Mouse (Mus musculus) embryonic facial prominence, embryonic 13.5 days (tissue): ENCODE measurements around the gene Ddx23. TPM values are rescaled to one million over a fixed set of nuclear protein-coding genes. Genes with fewer than 3 reads are reported as not detected.

Experiments
- ATAC-seq: fragments of 200-750 bp; cut with Nextera tagmentation; 2 replicates; pipeline ENCODE4 v1.8.0; 2017; ENCODE audit warnings: low read depth; ENCODE audit not compliant: insufficient number of reproducible peaks, insufficient read depth, low FRiP score, low TSS enrichment
- H3K27ac ChIP-seq: fragments of 300-500 bp; sonication (generic); 2 replicates; pipeline ENCODE4 v1.5.1; 2015; ENCODE audit warnings: moderate library complexity, mild to moderate bottlenecking, inconsistent platforms
- H3K27me3 ChIP-seq: fragments of 300-500 bp; sonication (generic); 2 replicates; pipeline ENCODE4 v1.6.1; 2015; ENCODE audit warnings: mild to moderate bottlenecking, inconsistent platforms
- H3K36me3 ChIP-seq: fragments of 300-500 bp; sonication (generic); 2 replicates; pipeline ENCODE4 v1.6.1; 2015; ENCODE audit warnings: mild to moderate bottlenecking, inconsistent platforms
- H3K4me1 ChIP-seq: fragments of 300-500 bp; sonication (generic); 2 replicates; pipeline ENCODE4 v1.6.1; 2015; ENCODE audit warnings: inconsistent platforms
- H3K4me2 ChIP-seq: fragments of 300-500 bp; sonication (generic); 2 replicates; pipeline ENCODE4 v1.6.1; 2015; ENCODE audit warnings: moderate library complexity, mild to moderate bottlenecking, inconsistent platforms
- H3K4me3 ChIP-seq: fragments of 300-500 bp; sonication (generic); 2 replicates; pipeline ENCODE4 v1.5.1; 2015; ENCODE audit warnings: mild to moderate bottlenecking, inconsistent platforms
- H3K9ac ChIP-seq: fragments of 300-500 bp; sonication (generic); 2 replicates; pipeline ENCODE4 v1.6.1; 2015; ENCODE audit warnings: mild to moderate bottlenecking, inconsistent platforms
- H3K9me3 ChIP-seq: fragments of 300-500 bp; sonication (generic); 2 replicates; pipeline ENCODE4 v1.6.1; 2016; ENCODE audit warnings: inconsistent platforms
- WGBS: fragments of 180-500 bp; shearing (Covaris S2); methylation state at CpG from one replicate; pipeline ENCODE4 v1.1.7; 2015; ENCODE audit warnings: mixed read lengths; 5-methylcytosine and 5-hydroxymethylcytosine counted together
- polyA plus RNA-seq: library from polyadenylated mRNA; unstranded; fragments of >200 nt; fragmentation: Nextera tagmentation; extraction: Ambion mirVana; gene quantifications from 2 replicates; pipeline ENCODE4 v1.2.1, GENCODE M21; 2015

The Ddx23 gene
- polyA plus RNA-seq, 1 experiment from 2014 or later = 34.5 TPM

GRCm38 (mm10) chr15:98644406-98644805 lies 18.3 kb downstream of the Ddx23 start:
- ATAC-seq = no peak
- WGBS = 90% methylated on average over 12 of the region's 12 CpGs
- H3K4me2 ChIP-seq = no peak overlapping the region
- H3K27me3 ChIP-seq = no peaks in the 10 kb centered on the region
- no peak overlapping the region for H3K9ac ChIP-seq
- H3K9me3 ChIP-seq = no peaks in the 10 kb centered on the region
- no peak overlapping the region for H3K27ac ChIP-seq
- peaks cover 98% of the 10 kb centered on the region for H3K36me3 ChIP-seq
- no peaks in the 10 kb centered on the region for H3K4me1 ChIP-seq
- no peak overlapping the region for H3K4me3 ChIP-seq

DNA sequence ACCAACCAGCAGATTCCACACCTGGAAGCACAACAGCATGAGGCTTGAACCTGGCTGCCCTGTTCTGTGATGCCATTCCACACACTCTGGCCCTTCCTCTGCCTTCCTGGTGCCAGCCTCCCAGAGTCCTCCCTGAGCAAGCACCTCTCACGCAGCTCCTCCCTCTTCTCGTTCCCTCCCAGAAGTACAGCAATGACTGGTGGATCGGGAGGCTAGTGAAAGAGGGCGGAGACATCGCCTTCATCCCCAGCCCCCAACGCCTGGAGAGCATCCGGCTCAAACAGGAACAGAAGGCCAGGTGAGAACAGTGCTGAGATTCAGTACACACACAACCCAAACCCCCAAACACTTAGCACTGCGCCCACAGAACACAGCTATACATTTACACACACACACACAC lies 22.5 kb downstream of the Ddx23 start:
- Histone ChIP-seq H3K9me3 (no peaks in the 10 kb centered on the region), H3K4me2 (no peak overlapping the region), H3K9ac (no peak overlapping the region), H3K4me3 (no peak overlapping the region), H3K27ac (no peak overlapping the region), H3K27me3 (no peaks in the 10 kb centered on the region), H3K4me1 (peaks cover 25% of the 10 kb centered on the region), H3K36me3 (peaks cover 60% of the 10 kb centered on the region)
- ATAC-seq = no peak
- 33% methylated on average over 8 of the region's 8 CpGs for WGBS

- Histone ChIP-seq H3K36me3 (peaks cover 32% of the 10 kb centered on the region), H3K4me1 (peaks cover 45% of the 10 kb centered on the region), H3K4me2 (no peak overlapping the region), H3K27ac (no peak overlapping the region), H3K9ac (0 out of 2 replicates have a peak overlapping the region, but pooled peaks have one; percentile 16), H3K4me3 (no peak overlapping the region), H3K9me3 (no peaks in the 10 kb centered on the region), H3K27me3 (peaks cover 8% of the 10 kb centered on the region)
- 41% methylated on average over 3 of the region's 3 CpGs for WGBS
- ATAC-seq = no peak
Observed at GRCm38 (mm10) chr15:98637155-98637554, 25.5 kb downstream of the Ddx23 start.

- peak overlapping the region; percentile 75 for H3K4me3 ChIP-seq
- H3K4me1 ChIP-seq = peaks cover 51% of the 10 kb centered on the region
- 44% methylated on average over 5 of the region's 5 CpGs for WGBS
- no peaks in the 10 kb centered on the region for H3K9me3 ChIP-seq
- ATAC-seq = no peak
- no peak overlapping the region for H3K27ac ChIP-seq
- peaks cover 25% of the 10 kb centered on the region for H3K36me3 ChIP-seq
- H3K27me3 ChIP-seq = peaks cover 11% of the 10 kb centered on the region
- peak overlapping the region; percentile 92 for H3K4me2 ChIP-seq
- peak overlapping the region; percentile 83; the same call in 1 of the 2 replicates for H3K9ac ChIP-seq
Observed at GRCm38 (mm10) chr15:98636517-98636916, 26.2 kb downstream of the Ddx23 start.

DNA sequence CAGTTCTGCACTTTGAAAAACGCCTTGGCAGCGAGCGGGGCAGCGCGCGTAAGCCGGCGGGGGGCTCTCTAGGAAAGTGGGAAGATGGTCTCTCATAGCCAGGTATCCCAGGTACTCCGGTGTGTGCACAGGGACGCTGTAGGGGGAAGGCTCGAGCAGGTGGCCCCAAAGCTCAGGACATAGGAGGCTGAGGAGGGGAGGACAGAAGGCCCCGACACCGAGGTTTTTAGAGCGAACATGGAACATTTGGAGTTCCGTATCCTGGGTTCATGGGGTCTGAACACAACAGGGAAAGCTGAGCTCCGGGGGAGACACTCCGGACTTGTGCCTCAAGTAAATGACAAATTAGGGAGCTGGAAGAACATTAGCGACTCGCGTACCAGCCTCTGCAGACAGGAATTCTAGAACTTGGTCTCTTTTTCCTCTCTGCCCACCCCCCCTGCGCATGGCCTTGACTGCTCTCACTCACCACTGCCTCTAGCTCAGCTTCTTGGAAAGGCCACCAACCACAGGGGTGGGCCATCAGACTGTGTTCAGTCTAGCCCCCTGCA lies 27.3 kb downstream of the Ddx23 start:
- peak overlapping the region; percentile 92 for H3K4me2 ChIP-seq
- peak overlapping the region; percentile 89 for H3K27ac ChIP-seq
- no peak for ATAC-seq
- peaks cover 14% of the 10 kb centered on the region for H3K36me3 ChIP-seq
- peaks cover 22% of the 10 kb centered on the region for H3K27me3 ChIP-seq
- H3K4me1 ChIP-seq = peaks cover 63% of the 10 kb centered on the region
- H3K9me3 ChIP-seq = no peaks in the 10 kb centered on the region
- peak overlapping the region; percentile 75 for H3K4me3 ChIP-seq
- H3K9ac ChIP-seq = peak overlapping the region; percentile 83
- WGBS = 1% methylated on average over 21 of the region's 21 CpGs

GRCm38 (mm10) chr15:98634541-98635081 lies 28.1 kb downstream of the Ddx23 start:
- Histone ChIP-seq H3K9ac (peak overlapping the region; percentile 83), H3K9me3 (no peaks in the 10 kb centered on the region), H3K36me3 (peaks cover 7% of the 10 kb centered on the region), H3K27me3 (peaks cover 29% of the 10 kb centered on the region), H3K4me2 (peak overlapping the region; percentile 92), H3K4me1 (peaks cover 67% of the 10 kb centered on the region), H3K4me3 (peak overlapping the region; percentile 75), H3K27ac (peak overlapping the region; percentile 89)
- under 1% methylated on average over 49 of the region's 65 CpGs for WGBS
- peak; percentile 61; the same call in 1 of the 2 replicates for ATAC-seq

DNA sequence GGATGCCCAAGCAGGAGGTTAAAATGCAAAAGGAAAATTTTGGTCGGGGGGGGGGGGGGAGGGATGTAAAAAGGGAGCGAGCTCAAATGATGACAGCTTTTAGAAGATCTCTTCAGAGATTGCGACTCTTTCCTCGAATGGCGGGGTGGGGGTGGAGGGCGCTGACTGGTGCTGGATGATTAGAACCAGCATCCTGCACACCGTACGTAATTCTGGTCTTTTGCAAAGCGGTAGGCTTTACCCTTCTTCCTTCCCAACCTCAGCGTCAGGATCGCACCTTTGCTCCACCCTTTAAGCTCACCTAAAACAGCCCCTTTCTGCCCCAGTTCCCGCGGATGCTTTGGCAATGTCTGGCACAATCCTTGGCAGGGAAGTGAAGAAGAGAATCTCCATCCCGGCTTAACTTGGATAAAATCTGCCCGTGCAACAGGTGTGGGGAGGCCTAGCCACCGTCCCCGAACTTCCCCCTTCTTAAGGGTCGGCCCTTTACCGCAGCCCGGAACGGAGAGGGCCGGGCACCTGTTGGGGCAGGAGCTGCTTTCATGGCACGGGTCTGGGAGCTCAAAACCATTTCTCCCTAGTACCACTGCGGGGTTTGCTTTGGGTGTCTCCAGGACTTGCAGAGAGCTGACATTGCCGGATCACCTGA lies 28.7 kb downstream of the Ddx23 start:
- Histone ChIP-seq H3K4me3 (peak overlapping the region; percentile 75), H3K4me2 (peak overlapping the region; percentile 92), H3K27me3 (peaks cover 35% of the 10 kb centered on the region), H3K36me3 (0 out of 2 replicates have a peak, but pooled peaks cover 2% of the 10 kb centered on the region), H3K9ac (peak overlapping the region; percentile 83), H3K9me3 (no peaks in the 10 kb centered on the region), H3K4me1 (peaks cover 72% of the 10 kb centered on the region), H3K27ac (peak overlapping the region; percentile 89)
- ATAC-seq = no peak
- under 1% methylated on average over 25 of the region's 25 CpGs for WGBS

DNA sequence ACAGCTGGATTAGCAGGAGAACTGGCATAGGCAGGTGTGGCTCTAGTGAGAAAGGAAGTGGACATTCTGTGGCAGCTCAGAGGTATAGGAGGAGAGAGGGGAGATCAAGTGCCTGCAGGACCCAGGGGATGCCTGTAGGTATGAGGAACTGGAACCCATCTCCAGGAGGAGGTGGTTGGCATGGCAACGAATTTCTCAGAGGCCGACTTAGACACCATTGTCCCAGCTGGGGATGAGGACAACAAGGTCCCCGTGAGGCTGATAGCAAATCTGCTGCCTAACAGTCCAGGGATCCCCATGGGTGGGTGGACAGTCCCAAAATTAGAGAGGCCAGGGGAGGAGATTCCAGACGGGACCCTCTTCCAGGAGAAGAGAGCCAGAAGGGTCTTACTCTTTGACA lies 29.8 kb downstream of the Ddx23 start:
- Histone ChIP-seq H3K27me3 (peaks cover 46% of the 10 kb centered on the region), H3K9me3 (no peaks in the 10 kb centered on the region), H3K9ac (peak overlapping the region; percentile 83), H3K4me2 (peak overlapping the region; percentile 92), H3K36me3 (no peaks in the 10 kb centered on the region), H3K4me1 (peaks cover 79% of the 10 kb centered on the region), H3K27ac (peak overlapping the region; percentile 77; the same call in 1 of the 2 replicates), H3K4me3 (peak overlapping the region; percentile 75)
- WGBS = 3% methylated on average over 4 of the region's 4 CpGs
- ATAC-seq = no peak

GRCm38 (mm10) chr15:98632107-98632744 lies 30.5 kb downstream of the Ddx23 start:
- Histone ChIP-seq H3K27me3 (peaks cover 46% of the 10 kb centered on the region), H3K9me3 (no peaks in the 10 kb centered on the region), H3K27ac (peak overlapping the region; percentile 77), H3K9ac (peak overlapping the region; percentile 83), H3K36me3 (no peaks in the 10 kb centered on the region), H3K4me1 (peaks cover 73% of the 10 kb centered on the region), H3K4me3 (peak overlapping the region; percentile 75), H3K4me2 (peak overlapping the region; percentile 92)
- under 1% methylated on average over 25 of the region's 25 CpGs for WGBS
- peak; percentile 67 for ATAC-seq

DNA sequence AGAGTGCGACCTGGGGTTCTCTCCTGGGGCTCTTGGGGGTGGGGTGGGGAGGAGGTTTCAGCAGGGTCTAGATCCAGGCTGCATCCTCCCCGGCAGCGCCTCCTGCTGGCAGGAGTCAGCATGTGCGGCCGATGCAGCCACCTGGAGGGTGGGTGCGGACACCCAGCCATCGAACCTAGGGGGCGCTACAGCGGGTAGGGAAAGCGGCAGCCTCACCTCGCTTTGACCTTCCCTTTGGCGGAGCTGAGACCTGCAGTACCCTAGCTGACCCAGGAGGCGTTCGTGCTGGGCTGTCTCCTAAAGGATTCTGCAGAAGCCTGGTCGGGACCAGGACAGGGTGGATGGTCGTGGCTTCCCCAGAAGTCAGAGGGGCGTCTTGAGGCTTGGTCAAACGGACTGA lies 31.2 kb downstream of the Ddx23 start:
- Histone ChIP-seq H3K4me2 (peak overlapping the region; percentile 92), H3K27me3 (peaks cover 46% of the 10 kb centered on the region), H3K9ac (peak overlapping the region; percentile 83), H3K9me3 (no peaks in the 10 kb centered on the region), H3K27ac (peak overlapping the region; percentile 77), H3K36me3 (no peaks in the 10 kb centered on the region), H3K4me1 (peaks cover 68% of the 10 kb centered on the region), H3K4me3 (peak overlapping the region; percentile 75)
- peak; percentile 16; the same call in 1 of the 2 replicates for ATAC-seq
- 0% methylated on average over 18 of the region's 18 CpGs for WGBS

GRCm38 (mm10) chr15:98630540-98630939 lies 32.2 kb downstream of the Ddx23 start, which contains the start of gene Cacnb3:
Gene Cacnb3 (plus strand): TSS chr15:98630840.
- peak within 1 kb of the TSS; percentile 83 for H3K9ac ChIP-seq
- peak within 1 kb of the TSS; percentile 92 for H3K4me2 ChIP-seq
- no peaks in the 10 kb centered on the region for H3K9me3 ChIP-seq
- 30% methylated on average over 4 of the region's 4 CpGs for WGBS
- peak within 1 kb of the TSS; percentile 75 for H3K4me3 ChIP-seq
- peaks cover 63% of the 10 kb centered on the region for H3K4me1 ChIP-seq
- H3K27ac ChIP-seq = peak within 1 kb of the TSS; percentile 77; the same call in 1 of the 2 replicates
- ATAC-seq = no peak
- H3K36me3 ChIP-seq = no peaks in the 10 kb centered on the region
- H3K27me3 ChIP-seq = peaks cover 46% of the 10 kb centered on the region
